Comparison of ENCODE assay signal across 10 mouse cellular contexts in genomic region chr2:6923738-6924474, GRCm38 (mm10).
DNase-seq lines count a peak whose midpoint lies in the region; ATAC-seq lines count a peak whose summit lies in the region.
"Had no signal": no experiment of that assay in that cellular context is flagged by ENCODE, and none has a peak within 500 bp of the region (broad histone marks: within the 10 kb centered on the region; RNA-seq: fewer than 3 reads in every experiment).

No protein-coding gene starts in this region.

- no peak overlapping the region for H3K9ac ChIP-seq in heart, embryonic 15.5 days
- H3K9ac ChIP-seq in embryonic facial prominence, embryonic 14.5 days (ENCODE audit: low read depth, low read length) = no peak overlapping the region
- H3K9ac ChIP-seq: intestine, embryonic 15.5 days had no signal

- H3K27me3 ChIP-seq in heart, embryonic 15.5 days = no peaks in the 10 kb centered on the region
- no peaks in the 10 kb centered on the region for H3K27me3 ChIP-seq in embryonic facial prominence, embryonic 14.5 days (replicated peaks; ENCODE audit: control insufficient read depth, insufficient read depth, low read length)
- H3K27me3 ChIP-seq in forebrain, embryonic 10.5 days (ENCODE audit: poor library complexity, severe bottlenecking) = no peaks in the 10 kb centered on the region
- H3K27me3 ChIP-seq: intestine, embryonic 15.5 days had no signal

- H3K4me3 ChIP-seq in heart, embryonic 15.5 days = no peak overlapping the region
- H3K4me3 ChIP-seq in embryonic facial prominence, embryonic 14.5 days (ENCODE audit: low read depth, low read length) = no peak overlapping the region
- no peak overlapping the region for H3K4me3 ChIP-seq in forebrain, embryonic 10.5 days
- H3K4me3 ChIP-seq: intestine, embryonic 15.5 days had no signal

- 0 out of 2 replicates have a peak overlapping the region, but pooled peaks have one; percentile 4 for H3K4me2 ChIP-seq in heart, embryonic 15.5 days
- peak overlapping the region; percentile 19; the same call in 1 of the 2 replicates for H3K4me2 ChIP-seq in embryonic facial prominence, embryonic 14.5 days (ENCODE audit: low read depth, low read length)
- H3K4me2 ChIP-seq: intestine, embryonic 15.5 days had no signal

- no peaks in the 10 kb centered on the region for H3K36me3 ChIP-seq in heart, embryonic 15.5 days
- no peaks in the 10 kb centered on the region for H3K36me3 ChIP-seq in embryonic facial prominence, embryonic 14.5 days (ENCODE audit: control insufficient read depth, insufficient read depth, low read length)
- no peaks in the 10 kb centered on the region for H3K36me3 ChIP-seq in forebrain, embryonic 10.5 days (replicated peaks)
- H3K36me3 ChIP-seq: intestine, embryonic 15.5 days had no signal

- H3K4me1 ChIP-seq in heart, embryonic 15.5 days (replicated peaks) = no peaks in the 10 kb centered on the region
- H3K4me1 ChIP-seq in embryonic facial prominence, embryonic 14.5 days (ENCODE audit: control insufficient read depth, insufficient read depth, low read length) = no peaks in the 10 kb centered on the region
- peaks cover 30% of the 10 kb centered on the region for H3K4me1 ChIP-seq in forebrain, embryonic 10.5 days
- H3K4me1 ChIP-seq: intestine, embryonic 15.5 days had no signal

- DNase-seq in heart, postnatal 14 days = no peak
- peak; percentile 18 for DNase-seq in lung, postnatal 10 days
- no peak for DNase-seq in lung, postnatal 4 days
- peak; percentile 27 for DNase-seq in embryonic facial prominence, embryonic 14.5 days (ENCODE audit: low spot score)
- peak; percentile 27 for DNase-seq in lung, postnatal 36 days
- no peak for DNase-seq in forebrain, embryonic 10.5 days (ENCODE audit: extremely low spot score, low spot score)
- DNase-seq in left cerebral cortex, postnatal 10 days (ENCODE audit: extremely low spot score in 1 of 2, low spot score in 2 of 2) = no peak
- DNase-seq: adrenal gland, adult 8-10 months had no signal

- intact Hi-C loops in heart, postnatal 14 days (cut with DNase I) = no loop called here
- intact Hi-C loops in left cerebral cortex, postnatal 10 days (cut with DNase I) = no loop called here

- WGBS in heart, embryonic 15.5 days = 52% methylated on average over 15 of the region's 15 CpGs
- 37% methylated on average over 15 of the region's 15 CpGs for WGBS in embryonic facial prominence, embryonic 14.5 days
- 76% methylated on average over 15 of the region's 15 CpGs for WGBS in forebrain, embryonic 10.5 days

- peak overlapping the region; percentile 23; the same call in 1 of the 2 replicates for H3K27ac ChIP-seq in heart, embryonic 15.5 days
- no peak overlapping the region for H3K27ac ChIP-seq in embryonic facial prominence, embryonic 14.5 days (replicated peaks; ENCODE audit: low read depth, low read length)
- no peak overlapping the region for H3K27ac ChIP-seq in forebrain, embryonic 10.5 days
- H3K27ac ChIP-seq: intestine, embryonic 15.5 days had no signal

- no peaks in the 10 kb centered on the region for H3K9me3 ChIP-seq in heart, embryonic 15.5 days (replicated peaks)
- H3K9me3 ChIP-seq in embryonic facial prominence, embryonic 14.5 days (ENCODE audit: control insufficient read depth, low read length) = no peaks in the 10 kb centered on the region
- no peaks in the 10 kb centered on the region for H3K9me3 ChIP-seq in forebrain, embryonic 10.5 days
- H3K9me3 ChIP-seq: intestine, embryonic 15.5 days had no signal

- ATAC-seq in heart, embryonic 15.5 days (replicated peaks; ENCODE audit: insufficient number of reproducible peaks, insufficient read depth, low FRiP score, low read depth) = no peak
- ATAC-seq in embryonic facial prominence, embryonic 14.5 days (ENCODE audit: low read depth) = no peak
- ATAC-seq: intestine, embryonic 15.5 days had no signal

Comparison
In these comparisons a context has a peak if more than half of its experiments do, and no peak if none do; other contexts are left out.
1. DNase-seq: peak in lung, postnatal 10 days (single experiment), embryonic facial prominence, embryonic 14.5 days (single experiment) and lung, postnatal 36 days (single experiment); none in heart, postnatal 14 days (0 of 2), lung, postnatal 4 days (0 of 2), forebrain, embryonic 10.5 days (single experiment) and left cerebral cortex, postnatal 10 days (0 of 2).